Mouse (Mus musculus): ENCODE measurements around the gene Dolpp1.
A peak's percentile ranks its signal among the peaks of the same experiment; 100 is the strongest.

Dolpp1 gene

GRCm38 (mm10) chr2:30441518-30442497 lies 49.8 kb downstream of the Dolpp1 start:
- peak; percentile 90 for DNase-seq

GRCm38 (mm10) chr2:30442498-30442890 lies 50.4 kb downstream of the Dolpp1 start:
- no peak for DNase-seq

GRCm38 (mm10) chr2:30443281-30443680 lies 51.2 kb downstream of the Dolpp1 start:
- DNase-seq = no peak

- DNase-seq = no peak
These were observed 52.0 kb downstream of the Dolpp1 start for GRCm38 (mm10) chr2:30444006-30444405.

GRCm38 (mm10) chr2:30444450-30444849 lies 52.4 kb downstream of the Dolpp1 start:
- DNase-seq = no peak

- DNase-seq = no peak
These were observed 53.3 kb downstream of the Dolpp1 start for GRCm38 (mm10) chr2:30445312-30445711.

- no peak for DNase-seq
These were observed 55.1 kb downstream of the Dolpp1 start for GRCm38 (mm10) chr2:30446891-30447826.

GRCm38 (mm10) chr2:30448371-30448770 lies 56.3 kb downstream of the Dolpp1 start:
- no peak for DNase-seq
